Mouse (Mus musculus) MEL (cell line): ENCODE data around the gene Arhgap40. TPM values are rescaled to one million over a fixed set of nuclear protein-coding genes. Genes with fewer than 3 reads are reported as not detected.

Experiments
- DNase-seq: peaks from one replicate; pipeline ENCODE4 v3.0.0; 2011; ENCODE audit warnings: low read depth, low spot score
- H3K27ac ChIP-seq: 2 replicates; pipeline ENCODE4 v1.5.1; 2012; ENCODE audit warnings: low read depth, mild to moderate bottlenecking, control low read depth, low read length, moderate library complexity; ENCODE audit not compliant: control insufficient read depth
- H3K27me3 ChIP-seq, 2 experiments: fragments of 150-350 bp in 1 of 2; sonication (generic) in 1 of 2; 2 replicates each; pipeline ENCODE4 v1.6.1; 2012; ENCODE audit warnings: low read length in 2 of 2, mild to moderate bottlenecking in 2 of 2, improper control_type of control experiment in 1 of 2, moderate library complexity in 1 of 2; ENCODE audit not compliant: insufficient read depth in 2 of 2, control insufficient read depth in 1 of 2
- H3K36me3 ChIP-seq, 2 experiments: 2 replicates each; pipeline ENCODE4 v1.6.1; 2012 to 2014; ENCODE audit warnings: low read length in 2 of 2, improper control_type of control experiment in 1 of 2, inconsistent platforms in 1 of 2, mild to moderate bottlenecking in 1 of 2; ENCODE audit not compliant: insufficient read depth in 2 of 2, control insufficient read depth in 1 of 2
- H3K4me1 ChIP-seq, 2 experiments: fragments of 150-350 bp in 1 of 2; sonication (generic) in 1 of 2; 2 replicates each; pipeline ENCODE4 v1.6.1; 2012; ENCODE audit warnings: low read length in 2 of 2, improper control_type of control experiment in 1 of 2, mild to moderate bottlenecking in 1 of 2; ENCODE audit not compliant: insufficient read depth in 2 of 2, control insufficient read depth in 1 of 2
- H3K4me3 ChIP-seq, 2 experiments: fragments of 150-350 bp in 1 of 2; sonication (generic) in 1 of 2; 2 replicates each; pipeline ENCODE4 v1.5.1; 2012; ENCODE audit warnings: low read depth in 2 of 2, low read length in 2 of 2, mild to moderate bottlenecking in 2 of 2, moderate library complexity in 2 of 2, control low read depth in 1 of 2, improper control_type of control experiment in 1 of 2; ENCODE audit not compliant: control insufficient read depth in 1 of 2, insufficient read depth in 1 of 2
- H3K79me2 ChIP-seq: 2 replicates; pipeline ENCODE4 v1.6.1; 2012; ENCODE audit warnings: mild to moderate bottlenecking, low read length, moderate library complexity; ENCODE audit not compliant: control insufficient read depth, poor library complexity, insufficient read depth
- H3K9ac ChIP-seq: 2 replicates; pipeline ENCODE4 v1.6.1; 2012; ENCODE audit warnings: low read depth, mild to moderate bottlenecking, control low read depth, low read length, moderate library complexity; ENCODE audit not compliant: control insufficient read depth, poor library complexity, severe bottlenecking
- H3K9me3 ChIP-seq: fragments of 150-350 bp; sonication (generic); replicated peaks from 2 replicates; pipeline ENCODE4 v1.6.1; 2012; ENCODE audit warnings: mild to moderate bottlenecking, low read length, improper control_type of control experiment, moderate library complexity; ENCODE audit not compliant: insufficient read depth
- ELF1 ChIP-seq: IDR thresholded peaks from 2 replicates; pipeline ENCODE4 v1.6.1; 2014; ENCODE audit warnings: low read depth, mild to moderate bottlenecking, inconsistent platforms, low read length, improper control_type of control experiment, moderate library complexity
- EP300 ChIP-seq, 2 experiments: IDR thresholded peaks; 2 replicates each; pipeline ENCODE4 v1.6.1; 2011; ENCODE audit warnings: improper control_type of control experiment in 2 of 2, low read length in 2 of 2, low read depth in 1 of 2, mild to moderate bottlenecking in 1 of 2
- ETS1 ChIP-seq: IDR thresholded peaks from 2 replicates; pipeline ENCODE4 v1.6.1; 2012; ENCODE audit warnings: low read depth, mild to moderate bottlenecking, inconsistent platforms, low read length, improper control_type of control experiment, moderate library complexity
- GATA1 ChIP-seq: IDR thresholded peaks from 2 replicates; pipeline ENCODE4 v1.6.1; 2011; ENCODE audit warnings: low read depth, low read length, improper control_type of control experiment
- HCFC1 ChIP-seq: IDR thresholded peaks from 2 replicates; pipeline ENCODE4 v1.6.1; 2012; ENCODE audit warnings: low read depth, mild to moderate bottlenecking, inconsistent platforms, low read length, improper control_type of control experiment, moderate library complexity
- JUND ChIP-seq: IDR thresholded peaks from 2 replicates; pipeline ENCODE4 v1.6.1; 2011; ENCODE audit warnings: low read depth, mild to moderate bottlenecking, improper control_type of control experiment, low read length
- MAX ChIP-seq: IDR thresholded peaks from 2 replicates; pipeline ENCODE4 v1.6.1; 2011; ENCODE audit warnings: low read length, improper control_type of control experiment
- MXI1 ChIP-seq: IDR thresholded peaks from 2 replicates; pipeline ENCODE4 v1.6.1; 2011; ENCODE audit warnings: mild to moderate bottlenecking, low read depth, low read length, improper control_type of control experiment
- POLR2A ChIP-seq, 2 experiments: IDR thresholded peaks; 2 replicates each; pipeline ENCODE4 v1.6.1; 2011 to 2012; ENCODE audit warnings: low read length in 2 of 2, mild to moderate bottlenecking in 2 of 2, control low read depth in 1 of 2, improper control_type of control experiment in 1 of 2, low read depth in 1 of 2, moderate library complexity in 1 of 2; ENCODE audit not compliant: control insufficient read depth in 1 of 2, insufficient read depth in 1 of 2, poor library complexity in 1 of 2
- RAD21 ChIP-seq: IDR thresholded peaks from 2 replicates; pipeline ENCODE4 v1.6.1; 2011; ENCODE audit warnings: mild to moderate bottlenecking, low read depth, low read length, improper control_type of control experiment
- SIN3A ChIP-seq: IDR thresholded peaks from 2 replicates; pipeline ENCODE4 v1.6.1; 2012; ENCODE audit warnings: low read length, improper control_type of control experiment, inconsistent platforms
- SMC3 ChIP-seq: IDR thresholded peaks from 2 replicates; pipeline ENCODE4 v1.6.1; 2011; ENCODE audit warnings: low read depth, low read length, improper control_type of control experiment
- TAL1 ChIP-seq: IDR thresholded peaks from 2 replicates; pipeline ENCODE4 v1.6.1; 2012; ENCODE audit warnings: mild to moderate bottlenecking, inconsistent platforms, low read length, moderate library complexity, mixed read lengths
- TCF12 ChIP-seq: IDR thresholded peaks from 2 replicates; pipeline ENCODE4 v1.6.1; 2014; ENCODE audit warnings: low read depth, mild to moderate bottlenecking, inconsistent platforms, low read length, improper control_type of control experiment, moderate library complexity
- ZMIZ1 ChIP-seq: IDR thresholded peaks from 2 replicates; pipeline ENCODE4 v1.6.1; 2012; ENCODE audit warnings: low read depth, mild to moderate bottlenecking, inconsistent platforms, low read length, improper control_type of control experiment, moderate library complexity
- ZNF384 ChIP-seq: IDR thresholded peaks from 2 replicates; pipeline ENCODE4 v1.6.1; 2012; ENCODE audit warnings: low read depth, mild to moderate bottlenecking, inconsistent platforms, low read length, improper control_type of control experiment
- polyA plus RNA-seq, 2 experiments: library from polyadenylated mRNA; stranded (reverse) in 1 of 2; unstranded in 1 of 2; fragments of >175 nt in 1 of 2; fragments of >200 nt in 1 of 2; gene quantifications; 2 replicates each; pipeline versions ENCODE4 v1.2.1 to v1.2.4; 2012; ENCODE audit warnings: low replicate concordance in 2 of 2, low read depth in 1 of 2; ENCODE audit not compliant: insufficient read length in 2 of 2, insufficient read depth in 1 of 2, missing spikeins in 1 of 2
- total RNA-seq: library from RNA; depleted of rRNA; stranded (reverse); fragments of 300-350 nt; gene quantifications from 2 replicates; pipeline ENCODE4 v1.2.3, GENCODE M21; 2012

Gene Arhgap40
- total and polyA plus RNA-seq, 3 experiments = not detected

DNA sequence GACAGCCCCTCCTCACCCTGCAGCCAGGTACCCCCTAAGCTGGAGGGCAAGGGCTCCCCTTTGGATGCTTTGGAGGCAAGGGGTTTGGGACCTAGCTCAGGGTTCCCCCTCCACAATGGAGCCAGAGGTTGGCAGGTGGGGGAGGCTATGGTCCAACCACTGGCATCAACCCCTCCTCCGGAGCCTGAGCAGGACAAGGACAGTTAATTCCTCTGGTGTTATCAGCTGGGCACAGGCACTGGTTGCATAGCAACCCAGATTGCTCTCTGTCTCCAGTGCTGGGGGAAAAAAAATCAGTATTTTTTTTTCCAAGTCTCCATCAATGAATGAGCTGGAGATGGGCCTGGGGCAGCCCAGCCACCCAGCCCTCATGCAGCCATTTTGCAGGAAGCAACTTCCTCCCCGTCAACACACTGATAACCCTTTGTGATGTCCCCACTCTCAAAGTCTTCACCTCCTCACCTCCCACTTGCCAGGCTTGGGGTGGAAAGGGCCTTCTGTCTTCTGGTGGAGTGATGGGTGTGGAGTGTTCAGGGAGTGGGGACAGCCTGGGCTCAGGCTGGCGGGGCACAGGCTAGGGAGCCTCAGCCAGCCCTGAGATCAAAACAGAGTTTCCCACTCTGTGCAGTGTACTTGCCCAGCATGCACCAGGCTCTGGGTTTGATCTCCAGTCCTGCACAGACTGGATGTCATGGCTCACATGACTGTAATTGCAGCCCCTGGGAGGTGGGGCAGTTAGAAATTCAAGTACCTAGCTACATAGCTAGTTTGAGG, 49.0 kb downstream of the Arhgap40 start:
- TF ChIP-seq POLR2A (IDR thresholded peaks at IDR 0.05; ENCODE audit: control insufficient read depth in 1 of 2, insufficient read depth in 1 of 2, low read depth in 1 of 2, low read length in 2 of 2, poor library complexity in 1 of 2) (no peak), TAL1 (peak; percentile 59), JUND (no peak), ZNF384 (0 out of 2 replicates have a peak, but pooled peaks have one; percentile 6), SMC3 (no peak), RAD21 (no peak), EP300 (IDR thresholded peaks at IDR 0.05; ENCODE audit: low read depth in 1 of 2, low read length in 2 of 2) (no peak)
- no peak overlapping the region for H3K27ac ChIP-seq
- peaks cover 0 to 3% of the 10 kb centered on the region in 2 experiments; a peak in 1 of 4 replicates for H3K4me1 ChIP-seq
- H3K27me3 ChIP-seq = no peaks in the 10 kb centered on the region
- no peak overlapping the region for H3K9ac ChIP-seq
- H3K4me3 ChIP-seq = no peak overlapping the region
- no peaks in the 10 kb centered on the region for H3K36me3 ChIP-seq
- no peaks in the 10 kb centered on the region for H3K9me3 ChIP-seq
- no peak for DNase-seq
- no peaks in the 10 kb centered on the region for H3K79me2 ChIP-seq

DNA sequence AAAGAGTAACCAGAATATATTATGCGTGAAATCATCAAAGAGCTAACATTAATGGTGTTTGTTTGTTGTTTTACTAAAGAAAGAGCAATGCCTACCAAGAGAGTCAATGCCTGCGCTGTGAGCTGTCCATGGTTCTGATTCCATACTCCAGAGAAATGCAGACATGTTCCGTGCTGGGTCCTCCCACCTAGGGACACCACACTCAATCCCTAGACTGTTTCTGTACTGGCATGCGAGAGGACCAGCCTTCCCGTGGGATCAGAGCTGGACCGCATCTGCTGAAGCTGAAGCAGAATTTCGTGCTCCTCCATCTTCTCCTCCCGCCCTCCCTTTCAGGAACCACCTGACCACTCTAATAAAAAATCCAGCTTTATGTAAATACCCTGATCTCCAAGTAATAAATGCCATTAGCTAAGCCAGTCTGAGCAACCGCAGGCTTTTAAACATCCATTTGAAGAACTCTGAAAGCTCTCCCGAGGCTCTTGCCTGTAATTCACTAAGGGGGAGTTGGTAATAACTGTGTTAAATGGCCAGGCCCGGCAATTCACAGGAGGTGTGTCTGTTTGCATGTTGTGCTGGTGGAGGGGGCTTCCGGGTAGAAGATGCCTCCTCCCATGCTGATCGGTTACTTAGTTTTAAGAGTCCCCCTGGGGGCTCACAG, 58.0 kb downstream of the Arhgap40 start:
- Histone ChIP-seq H3K27ac (no peak overlapping the region), H3K4me1 (no peaks in the 10 kb centered on the region), H3K36me3 (no peaks in the 10 kb centered on the region), H3K9me3 (no peaks in the 10 kb centered on the region), H3K27me3 (peaks cover 0 to 1% of the 10 kb centered on the region in 2 experiments; a peak in 1 of 4 replicates), H3K4me3 (no peak overlapping the region), H3K79me2 (no peaks in the 10 kb centered on the region)
- TF ChIP-seq MXI1 (peak; percentile 73), MAX (peak; percentile 47; the same call in 1 of the 2 replicates), GATA1 (no peak), SIN3A (peak; percentile 82), ZMIZ1 (no peak), HCFC1 (peak; percentile 38; the same call in 1 of the 2 replicates)
- TF ChIP-seq, all 39 proteins: peak for 4
- H3K9ac ChIP-seq = no peak overlapping the region
- DNase-seq = peak; percentile 79

DNA sequence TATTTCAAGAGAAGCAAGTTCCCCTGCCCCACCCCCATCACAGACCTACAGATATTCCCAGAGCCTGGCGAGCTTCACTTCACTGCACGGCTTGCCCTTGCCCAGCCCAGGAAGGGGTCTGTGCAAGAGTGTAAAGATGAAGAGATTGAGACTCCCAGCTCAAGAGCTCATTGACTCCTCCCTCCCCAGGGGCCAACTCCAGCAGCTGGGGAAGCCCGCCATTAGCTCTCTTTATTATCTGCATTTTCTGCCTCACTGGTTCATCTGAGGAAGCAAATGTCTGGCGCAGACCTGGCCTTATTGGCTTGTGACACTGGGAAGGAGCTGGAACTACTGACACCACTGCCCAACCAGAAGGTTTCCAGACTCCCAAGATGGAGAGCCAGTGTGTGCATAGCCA, 67.4 kb downstream of the Arhgap40 start:
- no peaks in the 10 kb centered on the region for H3K9me3 ChIP-seq
- TF ChIP-seq TCF12 = 0 out of 2 replicates have a peak, but pooled peaks have one; percentile 25
- TF ChIP-seq ELF1 = no peak
- 0 out of 2 replicates have a peak, but pooled peaks have one; percentile 15 for TF ChIP-seq ETS1
- TF ChIP-seq HCFC1 = 0 out of 2 replicates have a peak, but pooled peaks have one; percentile 18
- TF ChIP-seq MAX = no peak
- no peak for TF ChIP-seq ZNF384
- TF ChIP-seq GATA1 = 0 out of 2 replicates have a peak, but pooled peaks have one; percentile 9
- TF ChIP-seq MXI1 = no peak
- TF ChIP-seq EP300 (IDR thresholded peaks at IDR 0.05; ENCODE audit: low read depth in 1 of 2, low read length in 2 of 2) = peak in 1 of 2 experiments; percentile 54; a peak in 2 of 4 replicates
- TF ChIP-seq SIN3A = 0 out of 2 replicates have a peak, but pooled peaks have one; percentile 21
- TF ChIP-seq, all 39 proteins: peak for 6
- no peak overlapping the region for H3K4me3 ChIP-seq
- peaks cover 0 to 54% of the 10 kb centered on the region in 2 experiments; a peak in 2 of 4 replicates for H3K4me1 ChIP-seq
- H3K27ac ChIP-seq = peak overlapping the region; percentile 33
- no peaks in the 10 kb centered on the region for H3K27me3 ChIP-seq
- peak; percentile 75 for DNase-seq
- no peak overlapping the region; the same call in 1 of the 2 replicates for H3K9ac ChIP-seq
- H3K36me3 ChIP-seq = peaks cover 0 to 20% of the 10 kb centered on the region in 2 experiments; a peak in 2 of 4 replicates
- no peaks in the 10 kb centered on the region for H3K79me2 ChIP-seq
